Mouse (Mus musculus) megakaryocyte, embryonic 14.5 days (primary cell): ENCODE measurements around the gene Dus4l.

Experiments used
- FLI1 ChIP-seq: IDR thresholded peaks from 2 replicates; pipeline ENCODE4 v1.6.1; 2012; ENCODE audit warnings: low read length, inconsistent platforms, mixed read lengths
- GATA1 ChIP-seq: IDR thresholded peaks from 3 replicates; pipeline ENCODE4 v1.6.1; 2012; ENCODE audit warnings: mixed read lengths, low read length, inconsistent platforms, borderline replicate concordance

DNA sequence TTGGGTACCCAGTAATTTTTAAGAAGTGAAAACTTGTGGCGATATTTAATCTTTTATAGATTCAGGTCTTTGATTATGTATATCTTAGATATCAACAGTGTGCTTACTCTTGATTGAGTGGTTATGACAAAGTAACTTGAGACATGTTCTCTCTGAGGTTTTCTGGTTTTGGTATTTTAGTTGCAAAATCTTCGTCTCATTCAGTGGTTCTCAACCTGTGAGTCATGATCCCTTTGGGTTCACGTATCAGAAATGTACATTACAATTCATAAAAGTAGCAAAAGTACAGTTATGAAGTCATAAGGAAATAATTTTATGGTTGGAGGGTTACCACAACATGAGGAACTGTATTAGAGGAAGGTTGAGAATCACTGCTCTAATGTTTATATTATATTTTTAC, 32.1 kb upstream of the Dus4l start:
- TF ChIP-seq GATA1: no peak
- TF ChIP-seq FLI1: no peak
